Mouse (Mus musculus) liver, adult 2 months (tissue): ENCODE results near the gene Bckdhb.

Experiments used
- CTCF ChIP-seq: fragments of 200-500 bp; IDR thresholded peaks from 2 replicates; pipeline ENCODE4 v1.5.1; 2011; ENCODE audit warnings: low read depth, low read length, control low read depth
- POLR2A ChIP-seq: fragments of 200-500 bp; IDR thresholded peaks from 2 replicates; pipeline ENCODE4 v1.6.1; 2011; ENCODE audit warnings: low read length, control low read depth; ENCODE audit not compliant: insufficient read depth; ENCODE audit errors: extremely low read depth

DNA sequence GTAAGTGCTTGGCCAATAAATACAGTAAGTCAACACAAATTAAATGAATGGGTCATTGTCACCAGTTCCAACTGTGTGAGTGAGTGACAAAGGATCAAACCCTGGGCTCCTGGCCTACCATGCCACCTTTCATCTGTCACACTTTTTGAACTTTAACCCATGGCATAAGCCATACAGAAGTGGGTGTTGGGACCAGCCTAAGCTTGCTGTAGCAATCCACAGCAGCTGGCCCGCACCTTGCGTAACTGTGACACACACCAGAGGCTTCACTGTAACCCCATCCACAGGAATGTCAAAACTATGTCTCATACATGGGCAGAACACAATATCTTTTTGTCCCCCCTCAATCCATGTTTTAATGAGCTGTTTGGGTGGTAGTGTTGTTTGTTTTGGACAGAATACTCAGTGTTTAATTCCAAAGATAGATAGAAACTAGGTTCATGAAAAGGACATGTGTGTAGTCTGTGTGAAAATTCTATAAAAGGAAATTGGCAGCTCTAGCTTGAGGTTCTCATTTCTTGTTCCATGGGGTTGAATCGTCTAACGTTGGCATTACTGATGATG lies 31.1 kb upstream of the Bckdhb start:
- TF ChIP-seq POLR2A (no peak), CTCF (no peak)
